Mouse (Mus musculus) spleen, embryonic (tissue): ENCODE data around the gene Plau.

Source experiments
- CTCF ChIA-PET: fragments of 350-600 bp; sonication (Branson Sonifier 250); formaldehyde crosslinking; loops from one replicate; lab custom pipeline; 2022; lab: Charles Lee

Gene Plau

GRCm38 (mm10) chr14:20836171-20836904 lies at the start of gene Plau:
Gene Plau (plus strand): TSS chr14:20836660.
- CTCF ChIA-PET: no interaction called here

- CTCF ChIA-PET: no interaction called here
These were observed 48.3 kb upstream of the Plau start for GRCm38 (mm10) chr14:20788151-20788550.

DNA sequence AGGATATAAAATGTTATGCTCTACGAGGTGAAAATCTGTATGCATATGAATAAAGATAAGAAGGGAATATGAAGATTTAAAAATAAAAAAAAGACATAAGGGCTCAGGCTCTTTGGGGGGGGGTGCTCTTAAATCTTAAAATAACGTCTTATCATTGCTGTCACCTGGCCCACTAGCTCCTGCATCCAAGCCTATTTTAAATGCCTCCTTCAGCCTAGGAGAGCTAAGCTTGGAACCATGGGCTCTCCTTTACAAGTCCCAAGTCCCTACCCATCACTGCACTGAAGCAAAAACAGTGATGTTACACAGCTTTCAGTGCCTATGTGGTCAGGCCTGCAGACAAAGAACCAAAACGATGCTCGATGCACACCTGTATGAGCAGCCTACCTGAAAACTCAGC lies 46.9 kb upstream of the Plau start:
- CTCF ChIA-PET: no interaction called here

DNA sequence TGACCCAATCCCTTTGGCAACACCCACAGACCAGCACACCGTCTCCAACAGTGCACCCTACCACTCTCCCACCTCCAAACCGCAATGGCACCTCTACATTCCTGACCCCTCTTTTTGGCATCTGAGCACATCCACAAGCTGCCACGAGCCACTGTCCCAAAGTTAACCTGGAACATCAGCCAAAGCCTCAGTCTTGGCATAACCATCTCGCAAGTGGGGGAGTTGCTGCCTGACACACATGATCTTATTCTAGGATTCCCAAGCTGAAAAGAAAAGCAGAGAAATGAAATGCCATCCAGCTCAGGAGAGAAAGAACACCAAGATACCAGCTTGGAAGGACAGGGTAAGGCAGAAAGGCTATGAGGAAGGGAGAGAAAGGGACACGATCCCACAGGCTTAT lies 46.0 kb upstream of the Plau start:
- CTCF ChIA-PET: no interaction called here

GRCm38 (mm10) chr14:20790996-20791395 lies 45.5 kb upstream of the Plau start:
- CTCF ChIA-PET: no interaction called here

DNA sequence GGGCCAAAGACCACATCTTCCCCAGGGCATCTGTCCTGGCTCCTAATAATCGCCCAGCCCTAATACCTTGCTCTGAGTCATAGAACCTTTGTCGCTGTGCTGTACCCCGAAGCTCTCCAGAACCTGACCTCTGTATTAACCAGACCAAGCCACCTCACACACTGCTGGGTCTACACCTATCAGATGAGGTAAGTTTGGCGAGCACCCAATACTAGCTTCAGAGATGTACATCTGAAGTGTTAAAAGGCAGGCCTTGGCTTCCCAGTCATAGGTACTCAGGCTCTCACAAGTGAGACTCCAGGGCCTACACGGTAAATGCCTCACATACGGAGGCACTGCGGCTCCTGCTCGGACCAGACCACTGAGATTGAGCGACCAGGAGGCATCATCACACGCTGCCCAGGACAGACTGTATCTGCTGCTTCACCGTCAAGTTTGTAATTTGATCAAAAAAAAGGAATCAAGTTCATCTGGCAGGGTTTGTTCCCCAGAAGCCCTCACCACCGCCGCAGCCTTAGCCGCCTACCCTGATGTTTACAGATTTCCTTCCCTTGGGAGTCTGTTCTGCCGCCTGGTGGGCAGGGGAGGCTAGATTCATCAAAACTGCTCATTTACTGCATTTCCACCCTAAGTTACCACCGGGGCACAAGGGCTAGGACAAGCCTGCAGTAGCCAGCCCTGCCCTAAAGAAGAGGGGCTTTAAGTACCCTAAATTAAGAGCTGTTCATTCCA lies 44.8 kb upstream of the Plau start:
- CTCF ChIA-PET: no interaction called here

DNA sequence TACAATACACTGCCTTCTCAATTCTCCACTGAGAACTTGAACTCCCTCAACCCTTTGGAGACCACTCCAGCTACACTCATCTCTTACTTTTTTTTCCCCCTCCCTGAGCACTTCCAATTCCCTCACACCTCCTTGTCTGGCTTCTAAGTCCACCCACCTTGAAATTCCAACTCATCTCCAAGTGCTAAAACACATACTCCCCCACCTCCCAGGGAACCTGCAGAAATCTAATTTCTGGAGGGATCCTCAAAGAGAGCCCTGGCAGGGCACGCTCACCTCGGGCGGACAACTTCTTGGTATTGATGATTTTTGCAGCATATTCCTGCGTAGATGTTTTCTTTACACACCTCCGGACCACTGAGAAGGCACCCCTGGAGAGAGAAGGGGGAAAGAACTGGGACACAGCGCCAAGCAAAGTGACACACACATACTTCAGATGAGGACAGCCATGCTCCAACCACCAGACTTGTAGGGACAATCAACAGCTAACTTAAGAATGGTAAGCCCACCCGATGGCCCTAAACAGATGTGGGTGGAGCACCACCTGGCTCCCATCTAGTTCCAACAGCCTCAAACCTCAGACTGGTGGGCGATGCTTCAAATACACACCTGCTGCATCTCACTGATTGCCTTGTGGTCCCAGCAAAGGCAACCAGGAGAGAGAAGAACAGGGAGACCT lies 44.1 kb upstream of the Plau start:
- CTCF ChIA-PET: no interaction called here

DNA sequence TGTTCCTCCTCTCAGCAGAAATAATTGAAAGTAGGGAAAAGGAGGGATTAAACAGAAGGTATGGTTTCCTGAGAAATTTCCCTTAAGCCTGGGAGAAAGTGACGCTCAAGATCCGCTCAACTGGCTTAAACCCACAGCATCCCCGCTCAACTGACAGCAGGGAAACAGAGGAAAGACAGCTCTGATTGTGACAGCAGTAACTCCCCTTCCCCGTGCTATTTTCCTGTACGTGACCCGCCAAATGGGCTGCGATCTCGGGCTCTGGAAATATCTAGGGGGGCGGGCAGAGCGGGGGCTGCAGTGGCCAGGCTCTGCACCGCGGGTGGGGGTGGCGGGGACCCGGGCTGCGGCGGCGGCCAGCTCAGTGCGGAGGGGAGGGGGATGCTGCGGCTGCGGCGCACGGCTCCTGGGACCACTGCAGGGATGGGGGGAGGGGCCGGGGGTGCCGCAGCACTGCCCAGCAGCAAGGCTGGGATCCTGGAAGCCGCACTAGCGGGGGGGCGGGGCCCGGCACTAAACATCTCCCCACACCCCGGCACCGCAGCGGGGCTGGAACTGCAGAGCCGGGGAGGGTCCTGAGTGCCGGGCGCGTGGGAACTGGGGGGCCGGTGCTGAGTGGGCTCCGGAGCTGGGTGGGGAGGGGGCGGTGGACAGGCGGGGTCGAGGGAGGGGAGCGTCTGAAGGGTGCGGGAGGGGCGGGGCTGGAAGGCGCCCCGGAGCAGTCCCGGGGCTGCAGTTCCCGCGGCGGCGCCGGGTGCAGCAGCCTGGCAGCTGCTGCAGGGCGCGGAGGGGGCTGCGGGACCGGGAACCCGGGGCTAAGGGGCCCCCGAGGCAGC lies 43.3 kb upstream of the Plau start:
- CTCF ChIA-PET: interaction anchor here (0.6 kb wide), 1 partner anchor 28 kb away, joined by 4 read pairs; no protein-coding TSS in a partner anchor

DNA sequence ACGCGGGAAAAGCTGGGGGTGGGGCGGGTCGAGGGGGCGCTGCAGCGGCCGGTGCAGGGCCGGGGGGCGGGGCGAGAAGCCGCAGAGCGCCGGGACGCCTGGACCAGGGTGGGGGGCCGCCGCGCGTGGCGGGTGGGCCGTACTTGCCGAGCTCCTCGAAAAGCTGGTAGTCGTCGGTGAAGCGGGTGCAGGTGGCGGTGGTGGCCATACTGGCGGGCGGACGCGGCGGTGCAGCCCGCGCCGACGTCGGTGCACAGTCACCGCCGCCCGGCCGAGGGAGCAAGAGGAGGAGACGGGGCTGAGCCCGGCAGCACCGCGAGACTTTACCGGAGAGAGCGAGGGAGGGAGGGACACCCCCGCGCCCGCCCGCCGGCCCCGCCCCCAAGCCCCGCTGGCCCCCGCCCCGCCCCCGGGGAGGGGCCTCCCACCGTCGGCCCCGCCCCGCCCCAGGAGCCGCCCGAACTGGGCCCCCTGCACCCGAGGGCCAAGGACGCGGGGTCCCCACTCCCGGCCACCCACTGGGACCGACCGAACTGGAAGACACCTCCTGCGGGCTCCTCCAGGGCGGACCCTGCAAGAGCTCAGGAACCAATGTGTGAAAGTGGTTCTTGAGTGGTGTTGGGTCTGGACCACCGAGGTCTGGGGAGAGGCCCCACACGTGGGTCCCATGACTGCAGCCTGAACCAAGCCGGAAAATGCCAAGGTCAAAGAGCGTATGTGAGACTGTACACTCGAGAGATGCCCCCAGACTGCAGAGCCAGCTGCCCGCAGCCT lies 42.5 kb upstream of the Plau start, which contains the start of gene Camk2g:
Camk2g (minus strand) TSS at position 331 of the 774 bp plus-strand sequence.
- CTCF ChIA-PET: interaction anchor here (1.5 kb wide), 1 partner anchor 10 kb away, joined by 3 read pairs; no protein-coding TSS in a partner anchor

GRCm38 (mm10) chr14:20794589-20794988 lies 41.9 kb upstream of the Plau start:
- CTCF ChIA-PET: interaction anchor here (1.5 kb wide), 1 partner anchor 10 kb away, joined by 3 read pairs; no protein-coding TSS in a partner anchor

DNA sequence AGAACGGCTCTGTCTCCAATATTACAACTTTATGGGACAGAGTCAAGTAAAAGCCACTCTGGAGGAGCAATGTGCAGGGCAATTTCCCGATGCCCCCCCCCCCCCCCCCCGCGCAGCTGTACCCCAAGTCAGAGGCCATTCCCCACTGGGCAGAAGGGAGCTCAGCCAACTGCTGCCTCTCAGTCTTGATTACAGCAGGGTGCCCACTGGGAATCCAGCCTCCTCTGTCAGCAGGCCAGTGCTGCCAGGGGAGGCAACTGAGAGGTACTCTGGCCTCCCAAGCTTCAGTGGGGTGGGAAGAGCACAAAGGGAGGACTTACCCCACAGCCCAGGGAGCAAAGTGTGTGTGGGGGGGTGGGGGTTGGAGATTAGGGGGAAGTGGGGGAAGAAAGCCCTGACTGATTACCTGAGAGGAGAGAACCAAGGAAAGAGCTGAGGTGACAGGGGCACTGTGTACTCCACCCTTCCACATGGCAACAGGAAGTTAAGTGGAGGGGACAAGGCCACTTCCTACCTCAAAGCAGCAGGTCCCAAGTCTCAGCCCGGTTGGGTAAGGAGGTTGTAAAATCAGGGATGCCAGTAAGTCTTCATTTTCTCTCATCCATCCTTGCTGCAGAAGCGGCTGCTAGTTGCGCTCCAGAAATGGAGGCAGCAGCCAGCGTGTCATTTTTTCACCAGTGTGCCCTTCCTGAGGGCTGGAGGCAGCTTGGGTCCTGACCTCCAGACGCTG lies 40.9 kb upstream of the Plau start:
- CTCF ChIA-PET: interaction anchor here (1.5 kb wide), 1 partner anchor 11 kb away, joined by 3 read pairs; no protein-coding TSS in a partner anchor

GRCm38 (mm10) chr14:20796170-20796569 lies 40.3 kb upstream of the Plau start:
- CTCF ChIA-PET: no interaction called here

GRCm38 (mm10) chr14:20796643-20797042 lies 39.8 kb upstream of the Plau start:
- CTCF ChIA-PET: no interaction called here

DNA sequence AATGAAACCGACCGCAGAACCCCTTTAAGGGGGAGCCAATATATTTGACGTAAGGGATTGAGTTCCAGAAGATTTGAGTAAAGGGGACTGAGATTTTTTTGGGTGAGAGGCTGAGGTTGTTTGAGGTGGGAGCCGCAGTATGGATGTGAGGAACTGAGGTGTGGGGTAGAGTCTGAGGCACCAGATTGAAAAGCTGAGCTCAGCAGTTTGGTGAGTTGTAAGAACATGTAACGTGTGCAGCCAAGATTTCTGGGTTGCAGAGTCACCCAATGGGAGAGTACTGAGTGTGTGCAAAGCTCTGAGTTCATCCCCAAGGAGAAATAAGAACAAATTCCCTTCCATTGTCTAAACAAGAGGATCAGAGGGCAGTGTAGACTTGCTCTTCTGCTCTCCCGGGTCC lies 38.2 kb upstream of the Plau start:
- CTCF ChIA-PET: interaction anchor here (1.0 to 1.4 kb wide), 2 partner anchors 32 to 75 kb away, joined by 3 to 5 read pairs; no protein-coding TSS in a partner anchor

DNA sequence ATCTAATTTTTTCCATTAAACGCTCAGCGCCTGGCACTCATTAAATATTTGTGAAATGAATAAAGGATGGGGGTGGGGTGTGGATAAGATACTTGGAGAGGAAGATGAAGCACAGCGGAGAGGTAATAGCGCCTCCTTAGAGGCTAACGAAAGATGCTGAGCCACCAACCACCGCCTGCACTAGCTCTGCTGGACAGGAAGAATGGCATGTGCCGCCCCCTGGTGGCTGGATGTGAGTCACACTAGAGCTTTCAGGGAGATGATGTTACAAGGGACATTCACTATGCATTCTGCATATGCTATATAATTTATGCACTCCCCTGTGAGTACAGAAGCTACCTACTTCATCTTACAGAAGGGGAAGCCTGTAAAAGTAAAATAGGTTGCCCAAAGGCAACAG lies 37.7 kb upstream of the Plau start:
- CTCF ChIA-PET: interaction anchor here (0.7 to 1.4 kb wide), 3 partner anchors 9 to 75 kb away, joined by 3 to 5 read pairs (median 3); no protein-coding TSS in a partner anchor

GRCm38 (mm10) chr14:20802926-20803605 lies 33.4 kb upstream of the Plau start:
- CTCF ChIA-PET: interaction anchor here (0.5 to 1.7 kb wide), 7 partner anchors 67 to 268 kb away, joined by 3 to 9 read pairs (median 4); no protein-coding TSS in a partner anchor

GRCm38 (mm10) chr14:20803606-20803938 lies 32.9 kb upstream of the Plau start:
- CTCF ChIA-PET: interaction anchor here (0.6 to 1.7 kb wide), 5 partner anchors 66 to 192 kb away, joined by 3 to 6 read pairs (median 4); no protein-coding TSS in a partner anchor

- CTCF ChIA-PET: interaction anchor here (1.3 to 1.7 kb wide), 2 partner anchors 68 to 69 kb away, joined by 4 to 6 read pairs; no protein-coding TSS in a partner anchor
These were observed 32.0 kb upstream of the Plau start for GRCm38 (mm10) chr14:20804481-20804880.
